Mouse (Mus musculus) kidney, adult 8-10 months (tissue): Measurements from ENCODE around the gene Tmem106b.

Experiments
- DNase-seq, 2 experiments: peaks; one replicate each; pipeline ENCODE4 v3.0.0; 2022

Tmem106b gene

DNA sequence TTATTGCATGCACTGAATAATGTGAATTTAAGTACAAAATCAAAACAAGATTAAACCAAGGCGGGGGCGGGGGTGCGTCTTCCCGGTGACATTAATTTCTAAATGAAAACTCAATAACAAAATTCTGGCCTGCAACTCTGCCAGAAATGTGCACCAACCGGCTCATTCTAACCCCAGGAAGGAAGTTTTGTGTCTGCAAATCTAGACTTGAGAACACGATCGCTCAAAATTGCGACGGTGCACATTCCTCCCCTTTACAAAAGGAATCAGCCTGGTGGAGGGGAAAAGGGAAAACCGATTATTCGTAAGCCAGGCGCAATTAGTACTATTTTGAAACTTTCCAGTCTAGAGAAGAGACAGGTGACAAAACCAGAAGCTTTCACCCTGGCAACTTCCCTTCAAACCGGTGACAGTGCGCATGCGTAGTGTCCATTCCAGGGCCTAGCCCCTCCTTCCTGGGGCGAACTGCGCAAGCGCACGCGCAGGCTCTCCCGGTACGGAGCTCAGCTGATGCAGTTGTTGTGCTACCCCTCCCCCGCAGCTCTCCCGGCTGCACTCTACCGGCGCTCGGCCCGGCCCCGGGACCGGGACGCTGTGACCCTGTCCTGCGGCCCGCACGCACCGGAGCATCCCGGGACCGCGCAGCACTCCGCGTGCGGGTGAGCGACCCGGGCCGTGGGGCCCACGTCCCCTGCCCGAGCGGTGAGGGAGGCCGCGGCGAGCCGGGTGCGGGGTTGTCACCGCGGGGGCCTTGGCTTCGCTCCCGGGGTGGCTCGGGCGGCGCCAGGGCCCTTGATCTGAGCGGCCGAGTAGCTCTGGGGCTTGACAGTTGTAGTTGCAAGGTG, at the start of gene Tmem106b:
Tmem106b (plus strand) TSS at position 458 of the 845 bp plus-strand sequence.
- DNase-seq = peak; percentile 96

DNA sequence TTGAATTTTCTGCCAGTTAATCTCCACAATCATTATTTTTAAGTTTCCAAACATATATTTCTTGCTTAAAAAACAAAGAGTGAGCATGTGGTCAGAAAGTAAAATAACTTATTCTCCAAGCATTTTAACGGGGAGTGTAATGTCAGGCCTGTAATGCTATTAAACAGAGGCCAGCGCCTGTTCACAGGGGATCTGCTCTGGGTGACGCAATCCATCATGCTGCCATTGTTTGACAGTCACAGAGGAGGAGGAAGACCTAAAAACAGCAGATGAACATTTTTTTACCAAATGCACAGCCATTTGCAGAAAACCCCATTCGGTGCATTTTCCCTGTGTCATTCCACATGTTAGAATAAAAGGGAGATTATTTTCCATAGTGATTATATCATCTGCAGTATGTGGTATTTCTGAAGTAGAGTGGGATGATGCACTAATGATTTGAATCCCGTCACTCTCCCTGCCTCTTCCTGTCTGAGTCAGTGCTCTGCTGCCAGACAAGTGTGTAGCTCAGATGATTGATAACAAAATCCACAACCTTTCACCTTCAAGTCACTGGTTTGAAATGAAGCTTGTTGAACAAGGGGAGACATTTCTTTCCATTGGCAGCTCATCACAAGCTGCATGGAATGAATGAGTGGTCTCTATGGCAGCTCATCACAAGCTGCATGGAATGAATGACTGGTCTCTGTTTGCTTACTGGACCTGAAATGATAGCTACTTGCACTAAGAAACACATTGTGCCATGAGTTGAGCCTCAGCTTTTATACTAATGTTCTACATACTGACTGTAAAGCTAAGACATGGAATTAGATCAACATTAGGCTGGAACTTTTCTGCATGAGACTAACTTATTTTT, 48.1 kb upstream of the Tmem106b start:
- no peak for DNase-seq

DNA sequence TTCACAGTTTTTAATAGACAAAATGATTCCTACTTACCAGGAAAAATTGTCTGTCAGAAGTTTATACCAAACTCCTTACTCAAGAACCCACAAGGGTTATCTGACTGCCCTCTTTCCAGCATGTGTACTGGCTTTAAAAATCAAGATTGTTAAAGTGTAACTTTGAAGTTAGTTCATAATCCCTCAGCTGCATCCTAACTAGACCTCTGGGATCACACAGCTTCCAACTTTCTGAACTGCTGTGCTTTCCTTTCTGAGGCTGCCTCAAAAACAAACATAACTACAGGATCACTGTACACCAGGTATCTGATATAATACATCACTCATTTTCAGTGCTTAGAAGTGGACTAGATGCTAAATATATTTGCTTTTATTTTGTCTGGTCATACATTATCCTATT, 39.0 kb upstream of the Tmem106b start:
- DNase-seq = peak in 1 of 2 experiments; percentile 28

DNA sequence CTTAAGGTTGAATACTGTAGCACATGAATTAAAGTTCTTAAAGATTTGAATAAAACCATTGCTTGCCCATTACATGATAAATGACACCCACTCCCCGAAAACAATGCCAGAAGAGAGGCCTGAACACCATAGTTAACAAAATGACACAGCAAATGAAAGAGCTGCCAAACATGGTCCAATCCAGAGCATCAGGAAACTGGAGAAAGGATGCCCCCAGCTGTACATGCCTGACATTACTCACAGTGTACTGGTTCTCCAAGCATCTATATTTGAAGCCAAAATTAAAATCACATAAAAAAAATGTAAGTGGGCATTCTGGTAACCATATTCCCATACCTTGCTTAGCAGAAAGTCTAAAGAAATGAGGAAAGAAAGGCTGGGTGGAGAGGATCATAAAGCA, 38.6 kb upstream of the Tmem106b start:
- DNase-seq = peak; percentile 16 to 37

DNA sequence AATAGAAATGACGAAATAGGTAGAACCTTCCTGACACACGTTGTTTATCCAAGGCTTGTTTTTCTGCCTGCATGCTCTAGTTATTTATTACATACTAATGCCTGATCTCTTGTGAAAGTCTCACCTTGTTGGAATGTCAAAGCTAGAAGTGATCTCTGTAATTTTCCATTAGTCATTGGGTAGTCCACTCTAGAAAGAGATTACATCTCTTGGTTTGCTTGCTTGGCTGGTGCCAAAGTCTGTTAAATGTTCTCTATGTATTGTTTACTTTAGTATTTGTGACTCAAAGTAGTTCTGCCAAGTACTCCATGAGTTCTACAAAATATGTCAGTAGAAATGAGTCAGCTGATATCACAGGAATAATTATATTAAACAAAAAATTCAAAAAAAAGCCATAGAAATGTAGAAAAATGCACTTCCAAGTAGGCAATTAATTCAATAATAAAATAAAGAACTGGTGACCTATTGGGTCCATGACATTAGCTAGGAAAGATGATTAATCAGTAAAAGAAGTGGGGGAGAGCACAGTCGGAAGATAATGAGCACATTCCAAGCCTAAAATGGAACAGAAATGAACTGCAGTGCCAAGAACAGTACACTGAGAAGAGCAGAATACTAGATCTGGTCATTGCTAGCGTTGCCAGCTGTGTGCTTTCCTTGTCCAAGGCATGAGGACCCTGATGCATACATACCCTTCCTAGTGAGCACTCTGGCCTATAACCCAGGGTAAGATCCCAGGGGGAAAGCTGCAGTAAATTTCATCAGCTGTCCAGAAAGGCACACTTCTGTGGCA, 17.0 kb upstream of the Tmem106b start:
- DNase-seq = peak; percentile 38 to 82

DNA sequence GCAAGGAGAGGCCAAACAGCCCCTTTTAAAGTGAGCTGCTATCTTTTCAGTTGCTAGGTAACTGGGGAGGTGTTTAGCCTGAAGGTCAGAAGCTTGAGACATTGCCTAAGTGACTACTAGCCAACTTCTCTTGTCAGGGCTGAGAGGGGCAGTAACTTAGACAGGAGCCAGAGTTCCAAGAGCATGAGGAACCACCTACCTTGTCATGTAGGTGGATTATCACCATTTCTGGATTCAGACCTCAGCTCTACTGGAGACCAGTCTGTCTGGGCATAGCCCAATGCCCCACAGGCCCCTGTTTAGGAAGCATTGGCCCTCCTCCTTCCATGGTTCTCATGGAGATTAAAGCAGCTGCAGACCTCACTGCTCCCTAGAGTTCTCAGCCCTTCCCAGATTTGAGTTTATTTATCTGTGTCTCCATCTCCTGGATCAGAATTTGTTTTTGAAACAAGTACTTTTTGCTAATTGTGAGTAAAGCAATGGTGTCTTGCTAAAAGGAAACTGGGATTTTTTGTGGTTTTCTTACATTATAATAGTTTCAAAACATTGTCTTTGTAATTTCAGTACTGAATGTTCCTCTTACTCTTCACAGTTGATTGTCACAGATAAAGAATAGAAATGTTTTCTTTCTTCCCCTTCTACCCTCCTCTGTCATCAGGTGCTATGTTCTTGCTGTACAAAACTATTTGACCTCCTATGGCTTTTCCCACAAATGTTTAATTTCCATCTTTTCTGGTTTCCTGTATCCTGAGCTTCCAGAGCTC, 8.1 kb upstream of the Tmem106b start:
- no peak for DNase-seq

DNA sequence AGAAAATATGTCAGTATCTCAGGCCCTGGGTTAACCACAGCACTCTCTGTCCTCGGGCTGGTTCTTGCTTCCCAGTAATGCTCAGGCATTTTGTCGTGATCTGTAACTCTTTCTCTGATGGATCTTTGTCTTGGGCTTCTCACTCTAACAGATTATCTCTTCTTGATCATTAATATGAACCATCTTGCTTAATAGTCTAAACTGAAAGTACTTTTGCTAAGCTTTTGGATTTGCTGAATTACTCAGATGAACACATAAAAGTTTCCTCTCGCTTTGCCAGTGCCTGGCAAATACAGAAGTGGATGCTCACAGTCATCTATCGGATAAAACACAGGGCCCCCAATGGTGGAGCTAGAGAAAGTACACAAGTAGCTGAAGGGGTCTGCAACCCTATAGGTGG, 7.5 kb upstream of the Tmem106b start:
- DNase-seq = no peak

DNA sequence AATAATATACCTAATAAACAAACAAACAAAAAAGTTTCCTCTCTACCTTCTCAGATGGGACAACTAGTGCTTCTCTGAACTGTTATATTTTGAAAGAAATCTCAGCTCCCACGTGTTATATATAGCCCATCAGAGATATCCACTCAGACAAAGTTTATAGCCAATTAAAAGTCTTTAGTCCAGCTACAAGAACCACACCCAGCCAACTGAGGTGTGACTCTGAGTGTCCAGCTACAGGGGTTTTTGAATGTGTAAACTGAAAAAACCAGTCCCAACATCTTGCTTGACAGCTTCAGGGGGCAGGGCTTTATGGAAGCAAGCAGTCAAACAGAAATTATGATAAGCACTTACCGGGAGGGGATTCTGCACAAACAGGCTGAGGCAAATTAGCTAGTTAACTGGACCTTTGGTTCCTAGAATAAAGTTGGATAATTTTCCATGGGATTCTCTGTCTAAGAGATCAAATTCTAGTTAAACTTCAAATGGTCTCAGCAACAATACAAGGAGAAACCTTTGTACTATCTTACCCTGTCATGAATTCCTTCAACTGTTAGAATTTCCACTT, 6.8 kb upstream of the Tmem106b start:
- peak; percentile 30 to 37 for DNase-seq

DNA sequence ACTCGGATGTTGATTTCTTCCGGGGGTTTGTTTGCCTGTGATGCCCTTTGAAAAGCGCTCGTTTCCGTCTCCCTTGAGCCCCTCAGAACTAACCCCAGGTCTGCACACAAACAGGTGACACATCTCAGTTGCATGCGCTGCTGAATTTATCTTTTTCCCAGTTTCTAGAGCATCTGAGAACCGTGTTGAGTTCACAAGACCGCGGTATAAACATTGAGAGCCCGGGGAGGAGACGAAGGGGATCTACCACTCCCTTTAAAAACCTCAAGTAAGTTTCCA, 527 bp downstream of the Tmem106b start:
- peak in 1 of 2 experiments; percentile 17 for DNase-seq

DNA sequence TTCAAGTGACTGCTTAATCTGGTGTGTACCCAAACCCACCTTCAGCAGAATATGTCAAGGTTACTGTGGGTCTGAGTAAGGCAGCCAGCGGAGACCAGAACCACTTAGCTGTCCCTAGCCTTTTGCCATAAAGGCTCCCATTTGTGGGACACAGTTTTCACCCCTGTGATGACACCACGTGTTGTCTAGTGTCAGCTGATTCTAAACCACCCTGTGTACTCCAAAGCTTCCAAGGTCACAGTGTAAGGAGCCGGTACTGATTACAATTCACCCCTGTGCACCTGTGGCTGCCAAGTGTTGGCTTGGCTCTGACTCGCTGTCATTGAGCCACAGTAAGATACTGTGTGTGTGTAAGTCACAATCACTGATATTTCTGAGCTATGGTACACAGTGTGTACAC, 926 bp downstream of the Tmem106b start:
- peak; percentile 61 to 69 for DNase-seq

DNA sequence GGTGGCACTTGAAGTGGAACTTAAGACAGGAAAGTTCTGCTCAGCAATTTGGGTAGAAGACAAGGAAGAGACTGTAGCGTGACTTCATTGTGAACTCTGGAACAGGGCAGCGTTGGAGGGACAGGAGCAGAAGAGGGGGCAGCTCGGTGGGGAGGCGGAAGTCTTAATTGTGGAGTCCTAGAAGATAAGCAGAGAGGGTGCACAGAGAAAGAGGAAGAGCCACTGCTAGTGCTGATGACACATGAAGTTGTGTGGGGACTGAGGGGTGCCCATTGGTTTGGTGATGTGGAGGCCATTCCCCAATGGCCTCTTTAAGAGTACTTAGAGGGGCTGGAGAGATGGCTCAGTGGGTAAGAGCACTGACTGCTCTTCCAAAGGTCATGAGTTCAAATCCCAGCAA, 3.5 kb downstream of the Tmem106b start:
- no peak for DNase-seq

DNA sequence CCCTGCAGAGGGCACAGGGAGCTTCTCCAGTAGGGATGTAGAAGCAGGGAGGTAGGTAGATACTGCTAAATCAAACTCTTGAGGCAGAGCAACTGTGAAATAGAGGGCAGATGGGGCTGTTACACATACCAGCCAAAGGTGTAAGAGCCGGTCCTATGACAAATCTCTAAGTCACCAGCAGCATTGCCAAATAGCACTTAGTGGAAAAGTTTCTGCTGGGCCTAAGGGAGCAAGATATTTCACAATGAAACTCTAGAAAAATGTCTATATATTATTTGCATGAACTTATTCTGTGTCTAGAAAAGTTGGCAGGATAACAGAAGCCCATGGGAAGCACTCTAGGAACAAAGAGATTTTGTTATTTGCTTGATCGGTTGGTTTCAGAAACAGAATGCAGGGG, 4.3 kb downstream of the Tmem106b start:
- DNase-seq = no peak

DNA sequence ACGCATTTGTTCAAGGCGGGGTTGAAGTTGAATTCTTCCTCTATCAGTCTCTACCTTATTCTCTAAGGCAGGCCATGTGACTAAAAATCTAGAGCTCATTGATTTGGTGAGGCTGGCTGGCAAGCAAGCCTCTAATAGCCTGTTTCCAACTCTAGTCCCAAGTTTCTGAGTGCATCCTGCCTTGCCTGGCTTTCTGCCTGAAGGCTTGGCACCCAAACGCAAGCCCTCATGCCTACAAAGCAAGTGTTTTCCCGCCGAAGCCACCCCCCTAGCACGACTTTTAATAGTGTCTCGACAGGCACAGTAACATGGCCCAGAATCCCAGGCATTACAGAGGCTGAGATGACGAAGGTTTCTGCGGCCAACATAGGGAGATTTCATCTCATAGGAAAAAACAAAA, 13.3 kb downstream of the Tmem106b start:
- DNase-seq = no peak

DNA sequence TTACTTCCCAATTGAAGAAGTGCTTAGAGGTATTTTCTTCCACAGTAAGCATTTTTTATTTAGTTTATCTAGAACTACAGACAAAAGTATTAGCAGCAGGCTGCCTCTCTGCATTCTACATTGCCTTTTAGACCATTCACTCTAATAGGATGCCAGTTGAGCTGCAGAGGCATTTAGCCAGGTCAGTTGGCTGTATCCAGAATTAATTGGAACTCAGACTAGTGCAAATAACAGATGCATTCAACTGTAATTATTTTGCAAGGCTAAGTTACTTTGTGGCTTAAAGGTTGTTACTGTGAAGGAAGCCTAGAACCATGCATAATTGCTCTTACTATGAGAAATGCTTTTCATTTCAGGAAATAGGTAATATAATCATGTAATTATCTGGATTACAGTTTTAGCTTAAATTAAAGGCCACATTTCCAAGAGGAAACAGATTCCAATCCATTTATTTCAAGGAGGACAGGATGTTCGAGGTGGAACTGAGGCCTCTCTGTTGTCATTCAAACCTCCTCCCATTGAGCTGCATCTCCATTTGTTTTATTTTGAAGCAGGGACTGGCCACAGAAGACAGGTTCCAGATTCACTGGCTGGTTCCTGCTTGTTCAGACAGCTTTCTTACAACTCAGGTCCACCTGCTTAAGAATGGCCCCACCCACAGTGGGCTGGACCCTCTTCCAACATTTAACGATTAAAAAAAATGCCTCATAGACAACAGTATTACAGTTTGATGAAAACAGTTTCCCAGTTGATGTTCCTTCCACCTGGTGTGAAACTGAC, 27.3 kb downstream of the Tmem106b start:
- peak in 1 of 2 experiments; percentile 34 for DNase-seq

DNA sequence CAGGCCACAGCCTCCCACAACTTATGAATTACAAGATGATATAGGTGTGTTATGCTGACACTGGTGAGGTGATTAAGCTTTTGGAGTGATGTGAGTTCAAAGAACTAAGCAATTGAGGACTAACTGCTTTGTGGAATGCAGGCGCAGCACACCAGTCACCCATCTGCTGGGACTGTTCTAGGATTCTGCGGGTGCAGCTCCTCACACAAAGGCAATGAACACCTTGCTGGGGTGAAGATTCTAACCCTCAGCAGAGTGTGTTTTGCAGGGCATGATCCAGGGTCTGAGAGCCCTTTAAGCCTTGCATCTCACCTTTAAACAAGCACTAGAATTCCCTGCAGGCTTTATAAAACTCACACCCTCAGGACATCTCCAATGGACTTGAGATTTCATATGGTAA, 30.6 kb downstream of the Tmem106b start:
- no peak for DNase-seq

DNA sequence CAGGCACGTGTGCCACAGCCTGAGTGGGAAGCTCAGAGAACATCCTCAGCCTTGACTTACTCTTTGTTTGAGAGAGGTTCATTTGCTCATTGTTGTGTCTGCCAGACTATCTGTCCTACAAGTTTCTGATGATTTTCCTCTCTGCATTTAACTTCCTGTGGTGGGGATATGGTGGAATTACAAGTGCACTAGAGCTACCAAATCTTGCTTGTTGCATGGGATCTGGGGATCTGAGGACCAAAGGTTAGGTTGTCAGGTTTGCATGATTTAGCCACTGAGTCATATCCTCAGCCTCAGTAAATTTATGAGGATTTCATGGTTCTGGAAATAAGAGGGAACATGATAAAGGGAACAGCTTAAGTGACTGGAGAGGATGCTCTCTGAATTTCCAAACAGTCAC, 39.1 kb downstream of the Tmem106b start:
- no peak for DNase-seq

DNA sequence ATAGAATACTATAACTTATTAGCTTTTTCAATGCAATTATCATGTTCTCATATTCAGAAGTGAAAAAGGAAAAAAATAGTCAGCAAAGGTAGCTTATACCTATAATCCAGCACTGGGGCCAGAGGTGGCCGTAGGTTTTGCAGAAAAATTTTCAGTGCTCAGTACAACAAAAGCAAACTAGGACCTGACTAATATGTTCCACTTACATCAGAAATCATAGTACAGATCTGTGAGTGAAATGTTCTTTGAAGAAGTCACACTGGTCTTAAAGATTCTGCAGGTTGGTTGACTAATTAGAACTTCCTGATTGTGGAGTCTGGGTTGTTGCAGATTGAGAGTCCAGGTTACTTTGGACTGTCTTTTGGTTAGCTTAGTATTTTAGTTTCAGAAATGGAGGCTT, 67.7 kb downstream of the Tmem106b start:
- no peak for DNase-seq
